Mouse (Mus musculus) limb, embryonic 13.5 days (tissue): ENCODE measurements around the gene Hif3a. TPM values are rescaled to one million over a fixed set of nuclear protein-coding genes. Genes with fewer than 3 reads are reported as not detected.
A peak's percentile ranks its signal among the peaks of the same experiment; 100 is the strongest.
"Not testable (repeated sequence)": the region's sequence is repeated elsewhere in the genome, so short reads cannot be mapped to it uniquely, and the experiment has no call there.

ENCODE experiments used
- ATAC-seq: fragments of 200-750 bp; cut with Nextera tagmentation; 2 replicates; pipeline ENCODE4 v1.8.0; 2017; ENCODE audit warnings: low read depth, moderate number of reproducible peaks, moderate TSS enrichment; ENCODE audit not compliant: low FRiP score
- H3K27ac ChIP-seq: fragments of 300-500 bp; sonication (generic); 2 replicates; pipeline ENCODE4 v1.5.1; 2015; ENCODE audit warnings: inconsistent platforms, mild to moderate bottlenecking, moderate library complexity
- H3K27me3 ChIP-seq: fragments of 300-500 bp; sonication (generic); 2 replicates; pipeline ENCODE4 v1.6.1; 2015; ENCODE audit warnings: mild to moderate bottlenecking, inconsistent platforms
- H3K36me3 ChIP-seq: fragments of 300-500 bp; sonication (generic); 2 replicates; pipeline ENCODE4 v1.6.1; 2015; ENCODE audit warnings: inconsistent platforms, mild to moderate bottlenecking, moderate library complexity
- H3K4me1 ChIP-seq: fragments of 300-500 bp; sonication (generic); 2 replicates; pipeline ENCODE4 v1.6.1; 2015; ENCODE audit warnings: inconsistent platforms
- H3K4me2 ChIP-seq: fragments of 300-500 bp; sonication (generic); replicated peaks from 2 replicates; pipeline ENCODE4 v1.6.1; 2015; ENCODE audit warnings: inconsistent platforms, mild to moderate bottlenecking, moderate library complexity
- H3K4me3 ChIP-seq: fragments of 300-500 bp; sonication (generic); 2 replicates; pipeline ENCODE4 v1.5.1; 2015; ENCODE audit warnings: moderate library complexity, mild to moderate bottlenecking, inconsistent platforms
- H3K9ac ChIP-seq: fragments of 300-500 bp; sonication (generic); 2 replicates; pipeline ENCODE4 v1.6.1; 2015; ENCODE audit warnings: mild to moderate bottlenecking, inconsistent platforms
- H3K9me3 ChIP-seq: fragments of 300-500 bp; sonication (generic); 2 replicates; pipeline ENCODE4 v1.6.1; 2016; ENCODE audit warnings: inconsistent platforms
- WGBS: fragments of 180-500 bp; shearing (Covaris S2); methylation state at CpG from one replicate; pipeline ENCODE4 v1.1.7; 2015; 5-methylcytosine and 5-hydroxymethylcytosine counted together
- polyA plus RNA-seq: library from polyadenylated mRNA; unstranded; fragments of >200 nt; fragmentation: Nextera tagmentation; extraction: Ambion mirVana; gene quantifications from 2 replicates; pipeline ENCODE4 v1.2.1, GENCODE M21; 2015

Hif3a gene
- polyA plus RNA-seq, result 12.9 and 14.9 TPM in 2 replicates

GRCm38 (mm10) chr7:17062389-17062788 is at the start of gene Hif3a:
Gene Hif3a (minus strand): TSS chr7:17062427.
- Histone ChIP-seq H3K9me3 (no peaks in the 10 kb centered on the region), H3K9ac (peak within 1 kb of the TSS; percentile 76), H3K27ac (peak within 1 kb of the TSS; percentile 40; the same call in 1 of the 2 replicates), H3K27me3 (no peaks in the 10 kb centered on the region), H3K4me3 (peak within 1 kb of the TSS; percentile 61), H3K4me1 (peaks cover 51% of the 10 kb centered on the region), H3K4me2 (peak within 1 kb of the TSS; percentile 77), H3K36me3 (no peaks in the 10 kb centered on the region)
- WGBS, result under 1% methylated on average over 15 of the region's 15 CpGs
- ATAC-seq, result peak; percentile 90

GRCm38 (mm10) chr7:17101631-17102030 is 39.4 kb upstream of the Hif3a start:
- H3K27ac ChIP-seq, ATAC-seq, H3K4me2 ChIP-seq, H3K9ac ChIP-seq, H3K4me3 ChIP-seq, H3K36me3 ChIP-seq, H3K4me1 ChIP-seq, H3K9me3 ChIP-seq, H3K27me3 ChIP-seq: not testable (repeated sequence)
- 90% methylated on average over 13 of the region's 13 CpGs for WGBS

GRCm38 (mm10) chr7:17091280-17091679 is 29.1 kb upstream of the Hif3a start:
- WGBS, result 15% methylated on average over 1 of the region's 1 CpGs
- Histone ChIP-seq H3K27ac (no peak overlapping the region), H3K9ac (no peak overlapping the region), H3K27me3 (no peaks in the 10 kb centered on the region), H3K4me1 (no peaks in the 10 kb centered on the region), H3K4me3 (no peak overlapping the region), H3K4me2 (no peak overlapping the region), H3K9me3 (no peaks in the 10 kb centered on the region), H3K36me3 (no peaks in the 10 kb centered on the region)
- no peak for ATAC-seq

- Histone ChIP-seq H3K4me1 (no peaks in the 10 kb centered on the region), H3K4me3 (no peak overlapping the region), H3K9me3 (no peaks in the 10 kb centered on the region), H3K9ac (no peak overlapping the region), H3K27me3 (no peaks in the 10 kb centered on the region), H3K4me2 (no peak overlapping the region), H3K36me3 (no peaks in the 10 kb centered on the region), H3K27ac (no peak overlapping the region)
- WGBS, result 54% methylated on average over 3 of the region's 3 CpGs
- ATAC-seq, result no peak
These were observed 27.9 kb upstream of the Hif3a start for GRCm38 (mm10) chr7:17090058-17090585.

GRCm38 (mm10) chr7:17087731-17088130 is 25.5 kb upstream of the Hif3a start:
- no peak overlapping the region for H3K4me3 ChIP-seq
- WGBS, result 72% methylated on average over 3 of the region's 3 CpGs
- H3K4me1 ChIP-seq, result no peaks in the 10 kb centered on the region
- no peak overlapping the region for H3K4me2 ChIP-seq
- ATAC-seq, result no peak
- H3K27ac ChIP-seq, result no peak overlapping the region
- H3K9ac ChIP-seq, result no peak overlapping the region
- no peaks in the 10 kb centered on the region for H3K36me3 ChIP-seq
- no peaks in the 10 kb centered on the region for H3K9me3 ChIP-seq
- H3K27me3 ChIP-seq, result no peaks in the 10 kb centered on the region

GRCm38 (mm10) chr7:17082766-17083165 is 20.5 kb upstream of the Hif3a start:
- no peaks in the 10 kb centered on the region for H3K4me1 ChIP-seq
- H3K9ac ChIP-seq, result no peak overlapping the region
- H3K27me3 ChIP-seq, result no peaks in the 10 kb centered on the region
- H3K36me3 ChIP-seq, result no peaks in the 10 kb centered on the region
- no peak overlapping the region for H3K4me2 ChIP-seq
- 77% methylated on average over 4 of the region's 4 CpGs for WGBS
- no peaks in the 10 kb centered on the region for H3K9me3 ChIP-seq
- no peak for ATAC-seq
- H3K4me3 ChIP-seq, result no peak overlapping the region
- H3K27ac ChIP-seq, result no peak overlapping the region

GRCm38 (mm10) chr7:17078076-17078654 is 15.9 kb upstream of the Hif3a start:
- Histone ChIP-seq H3K4me2 (no peak overlapping the region), H3K9me3 (no peaks in the 10 kb centered on the region), H3K27me3 (no peaks in the 10 kb centered on the region), H3K4me3 (no peak overlapping the region), H3K9ac (no peak overlapping the region), H3K27ac (no peak overlapping the region), H3K36me3 (no peaks in the 10 kb centered on the region), H3K4me1 (no peaks in the 10 kb centered on the region)
- ATAC-seq, result no peak
- WGBS, result 80% methylated on average over 7 of the region's 7 CpGs

- Histone ChIP-seq H3K27ac (no peak overlapping the region), H3K36me3 (no peaks in the 10 kb centered on the region), H3K4me1 (no peaks in the 10 kb centered on the region), H3K9ac (no peak overlapping the region), H3K4me3 (no peak overlapping the region), H3K4me2 (no peak overlapping the region), H3K27me3 (no peaks in the 10 kb centered on the region), H3K9me3 (no peaks in the 10 kb centered on the region)
- WGBS, result 94% methylated on average over 1 of the region's 1 CpGs
- no peak for ATAC-seq
These were observed 14.3 kb upstream of the Hif3a start for GRCm38 (mm10) chr7:17076542-17076941.

GRCm38 (mm10) chr7:17073904-17074615 is 11.8 kb upstream of the Hif3a start, which contains the start of gene Psg16:
Gene Psg16 (plus strand): TSS chr7:17074040.
- ATAC-seq, result peak; percentile 77; the same call in 1 of the 2 replicates
- 65% methylated on average over 23 of the region's 23 CpGs for WGBS
- Histone ChIP-seq H3K36me3 (no peaks in the 10 kb centered on the region), H3K27ac (no peak within 1 kb of the TSS), H3K4me2 (no peak within 1 kb of the TSS), H3K27me3 (no peaks in the 10 kb centered on the region), H3K4me1 (no peaks in the 10 kb centered on the region), H3K9me3 (no peaks in the 10 kb centered on the region), H3K9ac (no peak within 1 kb of the TSS), H3K4me3 (no peak within 1 kb of the TSS)

- ATAC-seq, result no peak
- 56% methylated on average over 5 of the region's 5 CpGs for WGBS
- no peaks in the 10 kb centered on the region for H3K27me3 ChIP-seq
- H3K27ac ChIP-seq, result no peak overlapping the region
- no peak overlapping the region for H3K4me3 ChIP-seq
- H3K9me3 ChIP-seq, result no peaks in the 10 kb centered on the region
- no peak overlapping the region for H3K4me2 ChIP-seq
- no peaks in the 10 kb centered on the region for H3K4me1 ChIP-seq
- H3K9ac ChIP-seq, result no peak overlapping the region
- H3K36me3 ChIP-seq, result no peaks in the 10 kb centered on the region
These were observed 11.3 kb upstream of the Hif3a start for GRCm38 (mm10) chr7:17073513-17073903.

GRCm38 (mm10) chr7:17067651-17068050 is 5.4 kb upstream of the Hif3a start:
- 67% methylated on average over 5 of the region's 5 CpGs for WGBS
- not testable (repeated sequence) for ATAC-seq, H3K27ac ChIP-seq, H3K36me3 ChIP-seq, H3K4me1 ChIP-seq, H3K9ac ChIP-seq, H3K9me3 ChIP-seq, H3K27me3 ChIP-seq, H3K4me2 ChIP-seq, H3K4me3 ChIP-seq

- Histone ChIP-seq H3K36me3 (no peaks in the 10 kb centered on the region), H3K9me3 (no peaks in the 10 kb centered on the region), H3K4me2 (no peak overlapping the region), H3K27me3 (no peaks in the 10 kb centered on the region), H3K27ac (no peak overlapping the region), H3K9ac (no peak overlapping the region), H3K4me1 (peaks cover 6% of the 10 kb centered on the region), H3K4me3 (no peak overlapping the region)
- no peak for ATAC-seq
These were observed 4.8 kb upstream of the Hif3a start for GRCm38 (mm10) chr7:17067000-17067399.
